Mouse (Mus musculus) liver, embryonic 14.5 days (tissue): Measurements from ENCODE around the gene Clint1.

Experiments
- CTCF ChIP-seq: IDR thresholded peaks from 2 replicates; pipeline ENCODE4 v1.5.1; 2016; ENCODE audit warnings: antibody characterized with exemption, low read depth, control low read depth
- EP300 ChIP-seq: IDR thresholded peaks from 2 replicates; pipeline ENCODE4 v1.6.1; 2016; ENCODE audit warnings: antibody characterized with exemption, low read depth

GRCm38 (mm10) chr11:45943108-45943705 is 91.4 kb downstream of the Clint1 start:
- TF ChIP-seq CTCF (no peak), EP300 (no peak)
